Mouse (Mus musculus) liver, embryonic 11.5 days (tissue): Measurements from ENCODE around the gene Dennd1a. TPM values are rescaled to one million over a fixed set of nuclear protein-coding genes. Genes with fewer than 3 reads are reported as not detected.
A peak's percentile ranks its signal among the peaks of the same experiment; 100 is the strongest.

Source experiments
- ATAC-seq: fragments of 200-750 bp; cut with Nextera tagmentation; replicated peaks from 2 replicates; pipeline ENCODE4 v1.8.0; 2017; ENCODE audit warnings: moderate number of reproducible peaks, mild to moderate bottlenecking, moderate TSS enrichment, moderate library complexity; ENCODE audit not compliant: low FRiP score
- DNase-seq: peaks from one replicate; pipeline ENCODE4 v3.0.0-alpha.2; 2017; ENCODE audit warnings: low spot score
- H3K27ac ChIP-seq: fragments of 300-500 bp; sonication (generic); 2 replicates; pipeline ENCODE4 v1.5.1; 2014; ENCODE audit warnings: mild to moderate bottlenecking, low read depth, low read length, control low read depth
- H3K27me3 ChIP-seq: fragments of 300-500 bp; sonication (generic); replicated peaks from 2 replicates; pipeline ENCODE4 v1.6.1; 2014; ENCODE audit warnings: low read length, mixed read lengths; ENCODE audit not compliant: control insufficient read depth, insufficient read depth
- H3K36me3 ChIP-seq: fragments of 300-500 bp; sonication (generic); 2 replicates; pipeline ENCODE4 v1.6.1; 2014; ENCODE audit warnings: mild to moderate bottlenecking, low read length, moderate library complexity, mixed read lengths; ENCODE audit not compliant: control insufficient read depth, insufficient read depth
- H3K4me1 ChIP-seq: fragments of 300-500 bp; sonication (generic); replicated peaks from 2 replicates; pipeline ENCODE4 v1.6.1; 2014; ENCODE audit warnings: low read length, mixed read lengths; ENCODE audit not compliant: control insufficient read depth, insufficient read depth
- H3K4me2 ChIP-seq: fragments of 300-500 bp; sonication (generic); 2 replicates; pipeline ENCODE4 v1.6.1; 2014; ENCODE audit warnings: mild to moderate bottlenecking, control low read depth, moderate library complexity
- H3K4me3 ChIP-seq: fragments of 300-500 bp; sonication (generic); 2 replicates; pipeline ENCODE4 v1.5.1; 2014; ENCODE audit warnings: low read depth, low read length, control low read depth
- H3K9ac ChIP-seq: fragments of 300-500 bp; sonication (generic); 2 replicates; pipeline ENCODE4 v1.6.1; 2014; ENCODE audit warnings: low read depth, low read length, control low read depth
- H3K9me3 ChIP-seq: fragments of 300-500 bp; sonication (generic); 2 replicates; pipeline ENCODE4 v1.6.1; 2016; ENCODE audit warnings: low read length, inconsistent platforms, mixed read lengths; ENCODE audit not compliant: control insufficient read depth
- WGBS: fragments of 180-500 bp; shearing (Covaris S2); extraction: QIAGEN DNeasy Blood & Tissue Kit; methylation state at CpG from one replicate; pipeline ENCODE4 v1.1.7; 2014; 5-methylcytosine and 5-hydroxymethylcytosine counted together
- polyA plus RNA-seq: library from polyadenylated mRNA; unstranded; fragments of >200 nt; fragmentation: Nextera tagmentation; extraction: Ambion mirVana; gene quantifications from 2 replicates; pipeline ENCODE4 v1.2.1, GENCODE M21; 2014

The Dennd1a gene
- polyA plus RNA-seq, 1 experiment from 2014 or later = 10.6 TPM

GRCm38 (mm10) chr2:38088346-38088745 is 198.8 kb downstream of the Dennd1a start:
- 90% methylated on average over 1 of the region's 1 CpGs for WGBS
- no peak overlapping the region for H3K27ac ChIP-seq
- no peaks in the 10 kb centered on the region for H3K27me3 ChIP-seq
- DNase-seq (no peak), ATAC-seq (no peak)
- H3K36me3 ChIP-seq = no peaks in the 10 kb centered on the region
- H3K9ac ChIP-seq = no peak overlapping the region
- H3K4me3 ChIP-seq = no peak overlapping the region
- no peak overlapping the region for H3K4me2 ChIP-seq
- H3K9me3 ChIP-seq = no peaks in the 10 kb centered on the region
- H3K4me1 ChIP-seq = peaks cover 21% of the 10 kb centered on the region

GRCm38 (mm10) chr2:38085058-38085457 is 202.1 kb downstream of the Dennd1a start:
- H3K9ac ChIP-seq = no peak overlapping the region
- ATAC-seq = peak; percentile 45; the same call in 1 of the 2 replicates
- no peak overlapping the region for H3K27ac ChIP-seq
- no peak for DNase-seq
- no peaks in the 10 kb centered on the region for H3K27me3 ChIP-seq
- H3K36me3 ChIP-seq = no peaks in the 10 kb centered on the region
- WGBS = 46% methylated on average over 2 of the region's 2 CpGs
- H3K4me2 ChIP-seq = no peak overlapping the region
- no peak overlapping the region for H3K4me3 ChIP-seq
- no peaks in the 10 kb centered on the region for H3K9me3 ChIP-seq
- peaks cover 8% of the 10 kb centered on the region for H3K4me1 ChIP-seq

GRCm38 (mm10) chr2:38083251-38083650 is 203.9 kb downstream of the Dennd1a start:
- DNase-seq (no peak), ATAC-seq (no peak)
- H3K27ac ChIP-seq = no peak overlapping the region
- 84% methylated on average over 3 of the region's 3 CpGs for WGBS
- no peaks in the 10 kb centered on the region for H3K27me3 ChIP-seq
- no peak overlapping the region for H3K4me2 ChIP-seq
- H3K4me1 ChIP-seq = peaks cover 8% of the 10 kb centered on the region
- H3K9ac ChIP-seq = no peak overlapping the region
- no peaks in the 10 kb centered on the region for H3K9me3 ChIP-seq
- H3K4me3 ChIP-seq = no peak overlapping the region
- no peaks in the 10 kb centered on the region for H3K36me3 ChIP-seq

GRCm38 (mm10) chr2:38074495-38074894 is 212.7 kb downstream of the Dennd1a start:
- DNase-seq (no peak), ATAC-seq (no peak)
- H3K27ac ChIP-seq = no peak overlapping the region
- H3K4me1 ChIP-seq = no peaks in the 10 kb centered on the region
- no peak overlapping the region for H3K9ac ChIP-seq
- no peak overlapping the region for H3K4me3 ChIP-seq
- no peak overlapping the region for H3K4me2 ChIP-seq
- no peaks in the 10 kb centered on the region for H3K9me3 ChIP-seq
- H3K36me3 ChIP-seq = no peaks in the 10 kb centered on the region
- H3K27me3 ChIP-seq = no peaks in the 10 kb centered on the region
- 66% methylated on average over 2 of the region's 2 CpGs for WGBS

GRCm38 (mm10) chr2:38072061-38072460 is 215.1 kb downstream of the Dennd1a start:
- Histone ChIP-seq H3K4me3 (no peak overlapping the region), H3K4me1 (peaks cover 4% of the 10 kb centered on the region), H3K27me3 (no peaks in the 10 kb centered on the region), H3K4me2 (no peak overlapping the region), H3K9me3 (no peaks in the 10 kb centered on the region), H3K9ac (no peak overlapping the region), H3K36me3 (no peaks in the 10 kb centered on the region), H3K27ac (no peak overlapping the region)
- DNase-seq = no peak
- ATAC-seq = no peak

- ATAC-seq = no peak
- no peak overlapping the region for H3K4me2 ChIP-seq
- H3K4me3 ChIP-seq = no peak overlapping the region
- H3K27me3 ChIP-seq = no peaks in the 10 kb centered on the region
- WGBS = 59% methylated on average over 2 of the region's 2 CpGs
- DNase-seq = no peak
- no peak overlapping the region for H3K27ac ChIP-seq
- H3K4me1 ChIP-seq = peaks cover 4% of the 10 kb centered on the region
- H3K9ac ChIP-seq = no peak overlapping the region
- H3K9me3 ChIP-seq = no peaks in the 10 kb centered on the region
- no peaks in the 10 kb centered on the region for H3K36me3 ChIP-seq
These were observed 219.0 kb downstream of the Dennd1a start for GRCm38 (mm10) chr2:38068171-38068572.

- Histone ChIP-seq H3K9me3 (no peaks in the 10 kb centered on the region), H3K4me3 (no peak overlapping the region), H3K9ac (no peak overlapping the region), H3K36me3 (no peaks in the 10 kb centered on the region), H3K4me1 (peaks cover 13% of the 10 kb centered on the region), H3K4me2 (no peak overlapping the region), H3K27me3 (no peaks in the 10 kb centered on the region), H3K27ac (no peak overlapping the region)
- no peak for DNase-seq
- WGBS = 59% methylated on average over 1 of the region's 1 CpGs
- ATAC-seq = no peak
These were observed 221.3 kb downstream of the Dennd1a start for GRCm38 (mm10) chr2:38065914-38066313.

- no peaks in the 10 kb centered on the region for H3K27me3 ChIP-seq
- H3K9ac ChIP-seq = no peak overlapping the region
These were observed 222.9 kb downstream of the Dennd1a start for GRCm38 (mm10) chr2:38064266-38064665.

GRCm38 (mm10) chr2:38062156-38062555 is 225.0 kb downstream of the Dennd1a start:
- DNase-seq (no peak), ATAC-seq (no peak)
- Histone ChIP-seq H3K4me2 (no peak overlapping the region), H3K27ac (no peak overlapping the region), H3K4me3 (no peak overlapping the region), H3K9me3 (no peaks in the 10 kb centered on the region), H3K4me1 (peaks cover 9% of the 10 kb centered on the region), H3K36me3 (no peaks in the 10 kb centered on the region), H3K9ac (no peak overlapping the region), H3K27me3 (no peaks in the 10 kb centered on the region)
- WGBS = 82% methylated on average over 1 of the region's 1 CpGs

More at GRCm38 (mm10) chr2:38064266-38064665, 222.9 kb downstream of the Dennd1a start:
- no peak for DNase-seq
- no peaks in the 10 kb centered on the region for H3K36me3 ChIP-seq
- H3K4me3 ChIP-seq = no peak overlapping the region
- no peaks in the 10 kb centered on the region for H3K9me3 ChIP-seq
- no peak for ATAC-seq
- H3K4me1 ChIP-seq = peaks cover 13% of the 10 kb centered on the region
- H3K27ac ChIP-seq = no peak overlapping the region
- no peak overlapping the region for H3K4me2 ChIP-seq
- 58% methylated on average over 3 of the region's 3 CpGs for WGBS
